Mouse (Mus musculus) cerebellum, adult 11-12 months (tissue): ENCODE results near the gene Pcdh15.

Experiments used
- DNase-seq: peaks from one replicate; pipeline ENCODE4 v3.0.0; 2022

The Pcdh15 gene

DNA sequence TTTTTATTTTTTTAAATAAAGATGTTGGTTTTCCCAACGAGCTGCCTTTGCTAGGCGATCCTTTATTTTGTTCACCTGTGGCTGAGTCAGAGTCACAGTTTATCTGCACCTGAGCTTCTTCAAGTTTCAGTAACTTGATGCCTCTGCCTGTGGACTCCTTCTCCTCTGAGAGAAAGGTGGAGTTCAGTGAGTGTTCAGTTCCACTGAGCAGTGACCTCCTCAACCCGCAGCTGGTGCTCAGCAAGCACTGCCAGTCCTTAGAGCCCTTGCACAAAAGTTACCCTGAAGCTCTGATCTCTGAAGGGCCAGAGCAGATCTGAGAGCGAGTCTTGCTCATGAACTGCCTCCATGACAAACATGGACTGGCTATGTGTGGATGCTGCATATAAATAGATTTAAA is 724.1 kb downstream of the Pcdh15 start:
- no peak for DNase-seq

DNA sequence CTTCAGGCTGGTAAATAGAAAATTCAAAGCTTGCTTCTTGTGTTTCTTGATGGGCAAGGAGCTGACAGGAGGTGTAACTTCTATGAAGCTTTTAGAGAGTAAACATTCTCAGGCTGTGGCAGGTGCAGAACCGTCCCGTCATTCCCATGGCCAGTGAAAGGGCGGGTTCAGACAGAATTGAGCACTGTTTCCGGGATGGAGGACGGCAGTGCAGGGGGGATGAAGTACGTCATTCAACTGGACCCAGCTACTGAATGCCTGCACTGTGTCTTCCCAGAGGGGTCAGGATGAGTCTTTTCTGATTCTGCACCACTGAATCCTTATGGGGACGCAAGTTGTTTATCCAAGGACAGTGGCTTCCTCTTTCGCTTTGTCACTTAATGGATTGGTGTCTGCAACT is 727.2 kb downstream of the Pcdh15 start:
- DNase-seq: no peak

- DNase-seq: no peak
Measured at GRCm38 (mm10) chr10:73828781-73829180, 729.6 kb downstream of the Pcdh15 start.

DNA sequence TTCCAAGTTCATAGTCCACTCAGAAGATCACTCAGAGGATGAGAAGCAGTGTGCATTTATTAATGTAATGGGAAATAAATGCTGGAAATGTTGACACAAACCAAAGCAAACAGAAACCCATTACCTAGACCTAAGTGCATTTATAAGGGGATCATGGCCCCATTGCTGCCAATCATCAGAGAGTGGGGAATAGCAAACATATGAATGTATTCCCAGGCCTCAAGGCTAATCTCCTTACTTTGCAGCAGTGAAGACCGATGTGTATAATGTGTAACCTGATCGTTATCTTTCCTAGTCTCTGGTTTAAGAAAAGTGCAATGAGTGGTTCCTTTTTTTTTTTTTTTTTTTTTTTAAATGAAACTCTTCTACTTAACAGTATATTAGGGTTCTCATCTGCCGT is 745.9 kb downstream of the Pcdh15 start:
- no peak for DNase-seq

GRCm38 (mm10) chr10:73862181-73862580 is 763.0 kb downstream of the Pcdh15 start:
- no peak for DNase-seq

GRCm38 (mm10) chr10:73878055-73878728 is 779.0 kb downstream of the Pcdh15 start:
- no peak for DNase-seq

GRCm38 (mm10) chr10:73878729-73879067 is 779.6 kb downstream of the Pcdh15 start:
- DNase-seq: no peak

- DNase-seq: no peak
Measured at GRCm38 (mm10) chr10:73887771-73888170, 788.6 kb downstream of the Pcdh15 start.

GRCm38 (mm10) chr10:73892251-73892650 is 793.1 kb downstream of the Pcdh15 start:
- no peak for DNase-seq

DNA sequence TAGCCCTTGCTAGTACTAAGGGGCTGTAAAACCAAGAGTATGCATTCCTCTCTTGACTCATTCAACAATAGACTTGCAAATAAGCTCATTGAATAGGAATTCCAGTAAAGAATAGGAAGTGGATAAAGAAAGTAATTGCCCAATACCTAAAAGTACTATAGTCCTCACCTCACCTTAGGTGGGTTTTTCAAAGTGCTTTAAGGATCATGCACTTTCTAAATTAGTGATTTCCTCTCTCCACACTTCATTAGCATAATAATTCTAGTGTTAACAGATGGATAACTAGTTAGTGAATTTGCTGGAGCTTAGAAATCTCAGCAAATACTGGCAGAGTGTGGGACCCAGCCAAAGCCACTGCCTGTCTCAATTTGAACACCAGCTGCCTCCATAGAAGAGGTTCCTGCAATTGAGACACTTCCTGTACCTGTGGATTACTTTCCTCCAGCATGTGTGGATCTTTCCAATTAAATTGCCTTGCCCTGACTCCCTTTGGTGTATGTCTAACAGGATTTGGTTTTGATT is 797.0 kb downstream of the Pcdh15 start:
- DNase-seq: no peak

- no peak for DNase-seq
Measured at GRCm38 (mm10) chr10:73899165-73899564, 800.0 kb downstream of the Pcdh15 start.

GRCm38 (mm10) chr10:73907626-73908025 is 808.5 kb downstream of the Pcdh15 start:
- DNase-seq: no peak

DNA sequence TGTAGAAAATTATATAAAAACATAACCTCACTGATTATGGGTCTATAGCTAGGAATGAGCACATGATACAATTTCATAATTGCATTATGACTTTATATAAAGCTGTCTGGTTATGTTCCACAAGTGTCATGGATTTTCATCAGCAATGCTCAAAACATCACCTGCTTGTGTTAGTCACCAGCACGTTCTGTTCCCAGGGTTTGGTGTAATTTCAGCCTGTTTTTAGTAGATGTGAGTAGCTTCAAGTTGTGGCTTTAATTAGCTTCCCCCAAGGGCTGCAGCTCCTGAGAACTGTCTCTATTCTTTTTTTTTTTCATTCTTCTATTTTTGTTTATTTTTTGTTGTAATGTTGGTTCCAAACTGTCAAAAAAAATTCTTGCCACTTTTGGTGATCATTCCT is 809.4 kb downstream of the Pcdh15 start:
- DNase-seq: no peak

- no peak for DNase-seq
Measured at GRCm38 (mm10) chr10:73915170-73915569, 816.0 kb downstream of the Pcdh15 start.

DNA sequence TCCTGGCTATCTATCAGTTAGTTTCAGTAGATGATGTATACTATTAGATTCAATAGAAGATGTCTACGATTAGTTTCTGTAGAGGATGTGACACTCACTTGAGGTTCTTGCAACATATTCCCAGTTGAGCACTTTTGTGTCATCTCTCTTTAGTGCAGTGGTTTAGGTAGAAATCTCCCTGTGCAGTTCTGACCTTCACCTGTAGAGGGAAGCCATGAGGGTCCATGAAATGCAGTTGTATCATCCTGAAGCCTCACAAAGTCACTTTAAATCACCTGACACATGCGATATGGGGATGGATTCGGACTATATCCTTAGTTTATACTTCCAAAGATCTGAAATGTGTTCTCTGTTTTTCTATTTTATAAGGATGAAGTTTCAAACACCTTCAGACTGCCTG is 822.4 kb downstream of the Pcdh15 start:
- DNase-seq: no peak

DNA sequence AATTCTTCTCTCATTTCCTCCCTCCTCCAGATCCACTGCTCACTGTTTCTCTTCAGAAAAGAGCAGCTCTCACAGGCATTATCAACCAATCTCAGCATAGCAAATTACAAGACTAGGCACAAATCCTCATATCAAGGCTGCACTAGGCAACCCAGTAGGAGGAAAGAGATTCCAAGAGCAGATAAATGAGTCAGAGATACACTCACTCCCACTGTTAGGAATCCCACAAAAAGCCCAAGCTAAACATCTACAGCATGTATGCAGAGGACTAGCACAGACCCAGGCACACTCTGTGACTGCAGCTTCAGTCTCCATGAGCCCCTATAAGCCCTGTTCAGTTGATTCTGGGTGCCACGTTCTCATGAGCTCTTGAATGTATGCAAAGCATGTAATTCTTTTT is 829.5 kb downstream of the Pcdh15 start:
- DNase-seq: no peak

DNA sequence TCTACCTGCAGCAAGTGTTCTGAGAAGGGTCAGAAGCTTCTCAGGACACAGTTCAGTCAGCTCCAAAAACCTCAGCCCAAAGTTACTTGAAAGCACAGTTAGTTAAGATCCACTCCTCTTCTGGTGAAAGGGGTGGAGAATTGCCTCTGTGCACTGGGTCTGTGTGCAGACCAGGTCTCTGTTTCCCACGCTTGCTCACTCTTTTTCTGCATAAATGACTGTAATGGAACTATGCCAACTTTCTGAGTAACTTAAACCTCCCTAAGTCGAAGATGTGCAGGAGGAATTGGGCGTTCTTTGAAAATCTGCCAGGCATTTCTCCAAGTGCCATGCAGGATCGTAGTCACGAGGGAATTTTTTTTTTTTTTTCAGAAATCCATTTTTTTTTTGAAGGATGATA is 830.6 kb downstream of the Pcdh15 start:
- DNase-seq: no peak

GRCm38 (mm10) chr10:73931185-73931584 is 832.0 kb downstream of the Pcdh15 start:
- DNase-seq: no peak

DNA sequence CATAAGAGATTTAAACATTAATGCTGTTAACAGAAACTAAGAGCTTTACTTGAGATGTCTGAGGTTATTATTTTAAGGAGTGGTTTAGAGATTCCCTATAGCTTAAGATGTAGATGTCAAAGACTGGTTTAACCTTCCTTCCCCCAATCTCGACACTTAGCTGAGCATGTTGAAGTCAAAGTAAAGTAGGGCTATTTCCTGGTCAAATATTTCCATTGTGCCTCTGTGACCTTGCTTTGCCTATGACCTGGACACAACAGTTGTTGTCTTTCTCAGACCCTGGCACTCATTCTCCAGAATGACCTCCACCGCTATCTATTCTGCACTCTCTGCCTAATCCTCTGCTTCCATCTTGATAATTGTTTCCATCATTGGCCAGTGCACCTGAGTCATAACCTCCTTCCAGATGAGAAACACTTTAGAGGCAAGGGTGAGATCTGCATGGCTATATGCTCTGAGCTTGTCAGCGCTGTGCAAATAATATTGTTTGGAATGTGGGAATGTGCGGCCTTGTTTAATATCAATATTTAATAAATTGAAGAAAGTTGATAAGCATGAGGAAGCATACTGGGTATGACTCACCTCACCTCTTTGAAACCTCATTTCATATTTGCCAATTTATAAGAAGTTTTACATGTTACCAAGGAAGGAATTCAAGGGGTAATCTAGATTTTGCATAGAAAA is 833.0 kb downstream of the Pcdh15 start:
- no peak for DNase-seq

- DNase-seq: no peak
Measured at GRCm38 (mm10) chr10:73936121-73936520, 837.0 kb downstream of the Pcdh15 start.

DNA sequence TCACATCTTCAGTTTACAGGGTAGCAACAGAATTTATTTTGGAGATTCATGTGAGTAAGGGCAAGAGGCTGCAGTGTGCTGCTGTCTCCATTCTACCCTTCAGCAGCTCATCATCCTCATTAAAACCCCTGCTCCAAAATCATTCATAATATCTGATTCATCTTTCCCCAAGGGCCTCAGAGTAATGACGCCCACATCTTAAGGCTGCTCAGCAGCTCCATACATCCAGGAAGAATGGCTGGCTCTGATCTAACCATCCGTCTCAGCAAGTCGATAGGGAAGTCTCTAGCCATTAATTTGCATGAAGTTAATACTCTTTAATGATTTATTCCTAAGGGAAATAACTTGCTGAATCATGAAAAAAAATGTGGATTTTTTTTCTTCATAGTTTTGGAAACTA is 839.8 kb downstream of the Pcdh15 start:
- DNase-seq: no peak

- DNase-seq: no peak
Measured at GRCm38 (mm10) chr10:73947799-73948198, 848.7 kb downstream of the Pcdh15 start.

GRCm38 (mm10) chr10:73953362-73953761 is 854.2 kb downstream of the Pcdh15 start:
- no peak for DNase-seq

- DNase-seq: no peak
Measured at GRCm38 (mm10) chr10:73984057-73984456, 884.9 kb downstream of the Pcdh15 start.

DNA sequence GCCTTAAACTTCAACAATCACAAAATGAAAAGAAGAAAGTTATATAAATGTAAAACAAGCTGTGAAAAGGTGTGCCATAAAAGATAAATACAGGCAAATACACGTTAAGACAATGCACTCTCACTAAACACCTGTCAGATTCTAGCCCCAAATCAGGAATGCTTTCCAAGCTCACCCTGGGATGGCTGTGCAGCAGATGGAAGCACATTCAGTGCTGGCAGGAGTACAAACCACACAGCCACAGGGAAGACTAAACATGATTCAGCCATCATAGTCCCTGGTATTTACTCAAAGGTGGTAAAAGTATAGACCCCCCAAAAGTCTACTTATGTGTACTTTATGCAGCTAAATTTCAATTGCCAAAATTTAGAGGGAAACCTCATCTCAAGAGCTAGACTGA is 909.7 kb downstream of the Pcdh15 start:
- peak; percentile 87 for DNase-seq
